Mouse (Mus musculus) neural tube, embryonic 11.5 days (tissue): ENCODE results near the gene Gata2. TPM values are rescaled to one million over a fixed set of nuclear protein-coding genes. Genes with fewer than 3 reads are reported as not detected.

Experiments
- ATAC-seq: fragments of 200-750 bp; cut with Nextera tagmentation; 2 replicates; pipeline ENCODE4 v1.8.0; 2017; ENCODE audit warnings: moderate number of reproducible peaks, mild to moderate bottlenecking, moderate TSS enrichment, moderate library complexity; ENCODE audit not compliant: insufficient read depth, low FRiP score, low TSS enrichment
- DNase-seq: peaks from one replicate; pipeline ENCODE4 v3.0.0-alpha.2; 2015; ENCODE audit warnings: low spot score
- H3K27ac ChIP-seq: fragments of 300-500 bp; sonication (generic); 2 replicates; pipeline ENCODE4 v1.5.1; 2014; ENCODE audit warnings: low read depth, mild to moderate bottlenecking, low read length
- H3K27me3 ChIP-seq: fragments of 300-500 bp; sonication (generic); 2 replicates; pipeline ENCODE4 v1.6.1; 2014; ENCODE audit warnings: mild to moderate bottlenecking, low read length, mixed read lengths; ENCODE audit not compliant: control insufficient read depth, insufficient read depth
- H3K36me3 ChIP-seq: fragments of 300-500 bp; sonication (generic); 2 replicates; pipeline ENCODE4 v1.6.1; 2014; ENCODE audit warnings: mild to moderate bottlenecking, low read length, moderate library complexity, mixed read lengths; ENCODE audit not compliant: control insufficient read depth, insufficient read depth
- H3K4me1 ChIP-seq: fragments of 300-500 bp; sonication (generic); 2 replicates; pipeline ENCODE4 v1.6.1; 2014; ENCODE audit warnings: low read length, mixed read lengths; ENCODE audit not compliant: control insufficient read depth, insufficient read depth
- H3K4me2 ChIP-seq: fragments of 300-500 bp; sonication (generic); 2 replicates; pipeline ENCODE4 v1.6.1; 2014; ENCODE audit warnings: low read depth, mild to moderate bottlenecking, moderate library complexity
- H3K4me3 ChIP-seq: fragments of 300-500 bp; sonication (generic); 2 replicates; pipeline ENCODE4 v1.5.1; 2014; ENCODE audit warnings: low read depth, low read length
- H3K9ac ChIP-seq: fragments of 300-500 bp; sonication (generic); 2 replicates; pipeline ENCODE4 v1.6.1; 2014; ENCODE audit warnings: mild to moderate bottlenecking, low read length
- H3K9me3 ChIP-seq: fragments of 300-500 bp; sonication (generic); 2 replicates; pipeline ENCODE4 v1.6.1; 2016; ENCODE audit warnings: low read length; ENCODE audit not compliant: control insufficient read depth
- WGBS: fragments of 180-500 bp; shearing (Covaris S2); extraction: QIAGEN DNeasy Blood & Tissue Kit; methylation state at CpG from one replicate; pipeline ENCODE4 v1.1.7; 2014; 5-methylcytosine and 5-hydroxymethylcytosine counted together
- polyA plus RNA-seq: library from polyadenylated mRNA; unstranded; fragments of >200 nt; fragmentation: Nextera tagmentation; extraction: Ambion mirVana; gene quantifications from 2 replicates; pipeline ENCODE4 v1.2.1, GENCODE M21; 2014

Gata2 gene
- polyA plus RNA-seq, 1 experiment from 2014 or later: 8.3 TPM

GRCm38 (mm10) chr6:88166054-88166453, 27.6 kb upstream of the Gata2 start:
- Histone ChIP-seq H3K9me3 (no peaks in the 10 kb centered on the region), H3K27ac (no peak overlapping the region), H3K4me2 (no peak overlapping the region), H3K27me3 (no peaks in the 10 kb centered on the region), H3K9ac (no peak overlapping the region), H3K4me1 (no peaks in the 10 kb centered on the region), H3K4me3 (no peak overlapping the region), H3K36me3 (no peaks in the 10 kb centered on the region)
- DNase-seq (no peak), ATAC-seq (no peak)
- 96% methylated on average over 9 of the region's 9 CpGs for WGBS

- Histone ChIP-seq H3K4me3 (no peak overlapping the region), H3K4me2 (no peak overlapping the region), H3K36me3 (no peaks in the 10 kb centered on the region), H3K27me3 (no peaks in the 10 kb centered on the region), H3K9me3 (no peaks in the 10 kb centered on the region), H3K9ac (no peak overlapping the region), H3K4me1 (no peaks in the 10 kb centered on the region), H3K27ac (no peak overlapping the region)
- DNase-seq: no peak
- no peak for ATAC-seq
- 91% methylated on average over 3 of the region's 3 CpGs for WGBS
Measured at GRCm38 (mm10) chr6:88174191-88174590, 19.5 kb upstream of the Gata2 start.

GRCm38 (mm10) chr6:88174676-88175075, 19.0 kb upstream of the Gata2 start:
- Histone ChIP-seq H3K9ac (no peak overlapping the region), H3K27ac (no peak overlapping the region), H3K9me3 (no peaks in the 10 kb centered on the region), H3K36me3 (no peaks in the 10 kb centered on the region), H3K4me3 (no peak overlapping the region), H3K4me1 (no peaks in the 10 kb centered on the region), H3K27me3 (no peaks in the 10 kb centered on the region), H3K4me2 (no peak overlapping the region)
- WGBS: 90% methylated on average over 2 of the region's 2 CpGs
- no peak for DNase-seq
- no peak for ATAC-seq

GRCm38 (mm10) chr6:88184671-88185070, 9.0 kb upstream of the Gata2 start:
- H3K36me3 ChIP-seq: no peaks in the 10 kb centered on the region
- 86% methylated on average over 4 of the region's 4 CpGs for WGBS
- no peak overlapping the region for H3K4me2 ChIP-seq
- H3K27me3 ChIP-seq: peaks cover 24% of the 10 kb centered on the region
- no peaks in the 10 kb centered on the region for H3K9me3 ChIP-seq
- peaks cover under 1% of the 10 kb centered on the region; the same call in 1 of the 2 replicates for H3K4me1 ChIP-seq
- no peak for ATAC-seq
- H3K4me3 ChIP-seq: no peak overlapping the region
- no peak overlapping the region for H3K9ac ChIP-seq
- peak; percentile 4 for DNase-seq
- no peak overlapping the region for H3K27ac ChIP-seq

- no peak overlapping the region for H3K27ac ChIP-seq
- H3K4me3 ChIP-seq: no peak overlapping the region
- H3K9me3 ChIP-seq: no peaks in the 10 kb centered on the region
- H3K4me2 ChIP-seq: no peak overlapping the region
- 76% methylated on average over 6 of the region's 6 CpGs for WGBS
- peaks cover 59% of the 10 kb centered on the region for H3K27me3 ChIP-seq
- ATAC-seq (no peak), DNase-seq (no peak)
- no peak overlapping the region for H3K9ac ChIP-seq
- H3K36me3 ChIP-seq: no peaks in the 10 kb centered on the region
- H3K4me1 ChIP-seq: peaks cover 5% of the 10 kb centered on the region; the same call in 1 of the 2 replicates
Measured at GRCm38 (mm10) chr6:88188148-88188547, 5.5 kb upstream of the Gata2 start.

GRCm38 (mm10) chr6:88189312-88190042, 4.2 kb upstream of the Gata2 start:
- DNase-seq (peak; percentile 90), ATAC-seq (peak; percentile 71)
- Histone ChIP-seq H3K4me1 (peaks cover 10% of the 10 kb centered on the region), H3K36me3 (no peaks in the 10 kb centered on the region), H3K27me3 (peaks cover 72% of the 10 kb centered on the region), H3K9ac (peak overlapping the region; percentile 15; the same call in 1 of the 2 replicates), H3K27ac (no peak overlapping the region), H3K9me3 (no peaks in the 10 kb centered on the region), H3K4me3 (peak overlapping the region; percentile 30), H3K4me2 (peak overlapping the region; percentile 51)
- 1% methylated on average over 56 of the region's 56 CpGs for WGBS

GRCm38 (mm10) chr6:88190043-88190309, 3.7 kb upstream of the Gata2 start:
- peak overlapping the region; percentile 30 for H3K4me3 ChIP-seq
- DNase-seq (peak; percentile 50), ATAC-seq (no peak)
- WGBS: under 1% methylated on average over 13 of the region's 13 CpGs
- H3K4me2 ChIP-seq: peak overlapping the region; percentile 51
- H3K36me3 ChIP-seq: no peaks in the 10 kb centered on the region
- H3K9ac ChIP-seq: no peak overlapping the region
- no peak overlapping the region for H3K27ac ChIP-seq
- H3K27me3 ChIP-seq: peaks cover 77% of the 10 kb centered on the region
- no peaks in the 10 kb centered on the region for H3K9me3 ChIP-seq
- peaks cover 10% of the 10 kb centered on the region for H3K4me1 ChIP-seq

GRCm38 (mm10) chr6:88190310-88191023, 3.2 kb upstream of the Gata2 start:
- DNase-seq: peak; percentile 50
- under 1% methylated on average over 49 of the region's 49 CpGs for WGBS
- Histone ChIP-seq H3K4me2 (no peak overlapping the region), H3K27me3 (peaks cover 82% of the 10 kb centered on the region), H3K9me3 (no peaks in the 10 kb centered on the region), H3K4me3 (no peak overlapping the region), H3K36me3 (no peaks in the 10 kb centered on the region), H3K9ac (no peak overlapping the region), H3K27ac (no peak overlapping the region), H3K4me1 (peaks cover 10% of the 10 kb centered on the region)
- no peak for ATAC-seq

GRCm38 (mm10) chr6:88191024-88191365, 2.7 kb upstream of the Gata2 start:
- Histone ChIP-seq H3K9ac (no peak overlapping the region), H3K27ac (no peak overlapping the region), H3K9me3 (no peaks in the 10 kb centered on the region), H3K4me1 (peaks cover 10% of the 10 kb centered on the region), H3K36me3 (no peaks in the 10 kb centered on the region), H3K4me2 (no peak overlapping the region), H3K27me3 (peaks cover 87% of the 10 kb centered on the region), H3K4me3 (no peak overlapping the region)
- WGBS: 19% methylated on average over 6 of the region's 6 CpGs
- ATAC-seq: no peak
- peak; percentile 43 for DNase-seq
